Mouse (Mus musculus) fibroblast of lung, adult 2 months (primary cell): ENCODE results near the gene Nkx2-3.

ENCODE experiments used
- DNase-seq: peaks from one replicate; pipeline ENCODE4 v3.0.0-alpha.2; 2011; ENCODE audit warnings: low read depth

Gene Nkx2-3

DNA sequence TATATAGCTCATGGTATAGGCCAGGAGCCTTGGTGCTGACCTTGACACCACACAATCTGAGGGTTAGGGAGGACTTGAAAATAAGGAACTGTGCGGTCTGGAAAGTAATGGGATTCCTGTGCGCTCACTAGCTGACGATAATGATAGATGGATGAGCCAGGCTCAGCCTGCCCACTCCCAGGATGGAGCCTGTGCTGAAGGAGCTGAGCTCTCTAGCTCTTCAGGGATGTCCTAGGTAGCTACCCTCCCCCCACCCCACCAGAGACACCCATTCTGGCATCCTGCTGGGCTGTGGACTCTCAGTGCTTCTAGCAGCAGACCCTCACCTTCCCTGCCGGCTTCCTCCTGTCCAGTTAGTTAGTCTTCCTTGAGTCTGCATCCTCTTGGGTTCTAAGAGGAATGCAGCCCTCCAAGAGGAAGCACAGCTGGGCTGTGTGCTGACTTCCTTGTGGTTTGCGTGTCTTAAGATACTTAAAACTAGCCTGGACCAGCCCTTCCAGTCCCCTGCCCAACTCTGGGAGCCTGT is 6.4 kb downstream of the Nkx2-3 start:
- DNase-seq: no peak

DNA sequence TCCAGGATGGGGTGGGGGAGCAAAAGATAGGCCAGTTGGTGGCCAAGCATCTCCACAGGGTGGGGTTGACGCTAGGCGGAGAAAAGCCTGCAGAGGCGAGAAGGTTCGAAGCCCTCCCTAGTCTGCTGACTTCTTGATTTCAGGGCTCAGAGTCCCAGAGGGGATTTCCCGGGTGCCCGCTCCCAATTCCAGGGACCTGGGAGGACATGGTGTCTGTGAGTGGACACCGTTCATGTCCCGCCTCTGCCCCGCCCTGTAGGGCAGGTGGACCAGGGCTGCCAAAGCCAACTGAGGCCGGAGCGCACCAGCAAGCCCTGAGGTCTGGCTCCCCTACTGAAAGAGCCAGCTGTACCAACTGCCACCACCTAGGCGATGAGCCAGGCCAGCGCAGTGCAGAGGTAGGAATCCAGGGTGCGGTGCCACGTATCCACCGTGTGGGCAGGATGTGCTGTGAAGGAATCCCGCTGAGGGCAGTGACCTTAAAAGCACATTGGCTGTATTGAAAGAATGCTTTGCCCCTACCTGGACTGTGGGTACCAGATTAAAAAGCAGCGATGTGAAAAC is 7.9 kb downstream of the Nkx2-3 start:
- DNase-seq: no peak

DNA sequence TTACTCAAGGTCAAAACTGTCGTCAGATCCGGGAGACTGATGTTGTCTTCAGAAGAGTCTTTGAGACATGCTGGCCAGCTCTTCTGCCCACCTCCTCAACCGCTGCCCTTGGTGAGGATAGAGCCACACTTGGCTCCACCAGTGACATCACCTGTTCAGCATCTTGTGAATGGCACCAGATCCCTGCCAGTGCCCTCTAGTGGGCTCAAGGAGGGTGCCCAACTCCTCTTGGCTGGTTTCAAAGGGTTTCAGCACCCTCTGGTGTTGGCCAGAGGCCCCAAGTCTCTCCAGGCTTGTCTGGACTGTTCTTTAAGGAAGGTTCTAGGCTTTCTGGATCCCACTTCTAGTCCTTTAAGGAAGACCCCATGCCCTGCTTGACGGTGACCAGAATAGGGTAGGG is 11.8 kb downstream of the Nkx2-3 start:
- DNase-seq: peak; percentile 24

DNA sequence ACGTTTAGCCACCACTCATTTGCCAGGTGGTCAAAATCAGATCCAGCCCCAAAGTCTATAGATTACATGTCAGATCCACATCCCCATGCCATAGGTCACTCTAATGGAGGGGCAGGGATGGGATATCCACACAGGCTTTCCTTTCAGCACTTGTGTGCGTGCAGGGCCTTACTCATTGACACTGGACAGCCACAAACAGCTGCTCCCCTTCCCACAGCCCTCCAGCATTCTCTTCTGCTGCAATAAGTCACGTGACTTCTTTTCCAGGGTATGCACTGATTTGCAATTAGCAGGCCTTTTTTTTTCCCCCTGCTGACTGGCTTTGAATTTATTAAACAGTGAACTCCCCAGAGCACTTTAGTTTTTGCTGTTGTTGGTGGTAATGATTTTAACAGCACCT is 14.0 kb downstream of the Nkx2-3 start:
- no peak for DNase-seq

DNA sequence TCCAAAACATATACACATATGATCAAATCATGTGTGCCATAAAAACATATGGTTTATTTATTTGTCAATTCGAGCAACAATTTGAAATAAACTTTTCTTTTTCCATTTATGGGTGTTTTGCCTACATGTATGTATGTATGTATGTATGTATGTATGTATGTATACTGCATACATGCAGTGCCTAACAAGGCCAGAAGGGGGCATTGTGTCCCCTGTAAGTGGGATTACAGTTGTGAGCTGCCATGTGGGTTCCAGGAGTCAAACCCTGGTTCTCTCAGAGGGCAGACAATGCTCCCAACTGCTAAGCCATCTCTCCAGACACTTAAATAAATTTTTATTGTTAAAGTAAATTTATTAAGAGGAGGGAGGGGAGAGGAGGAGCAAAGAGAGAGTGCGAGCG is 15.2 kb downstream of the Nkx2-3 start:
- DNase-seq: no peak

DNA sequence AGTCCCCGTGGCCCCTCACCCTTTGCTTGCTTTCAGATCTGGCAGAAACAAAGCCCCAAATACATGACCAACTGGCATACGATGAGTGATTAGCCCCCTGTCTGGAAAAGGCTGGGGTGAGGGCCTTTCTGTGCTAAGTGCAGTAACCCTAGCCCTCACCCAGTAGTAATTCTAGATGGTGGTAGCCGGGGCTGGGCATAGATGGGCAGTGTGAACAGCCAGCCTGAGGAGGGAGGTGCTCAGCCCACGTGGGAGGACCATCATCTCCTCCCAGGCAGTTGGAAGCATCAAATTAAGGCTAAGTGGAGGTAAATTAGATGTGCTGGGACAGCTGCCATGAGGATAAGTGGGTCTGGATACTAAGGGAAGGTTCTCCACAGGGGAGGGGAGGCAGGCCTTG is 17.0 kb downstream of the Nkx2-3 start:
- no peak for DNase-seq

DNA sequence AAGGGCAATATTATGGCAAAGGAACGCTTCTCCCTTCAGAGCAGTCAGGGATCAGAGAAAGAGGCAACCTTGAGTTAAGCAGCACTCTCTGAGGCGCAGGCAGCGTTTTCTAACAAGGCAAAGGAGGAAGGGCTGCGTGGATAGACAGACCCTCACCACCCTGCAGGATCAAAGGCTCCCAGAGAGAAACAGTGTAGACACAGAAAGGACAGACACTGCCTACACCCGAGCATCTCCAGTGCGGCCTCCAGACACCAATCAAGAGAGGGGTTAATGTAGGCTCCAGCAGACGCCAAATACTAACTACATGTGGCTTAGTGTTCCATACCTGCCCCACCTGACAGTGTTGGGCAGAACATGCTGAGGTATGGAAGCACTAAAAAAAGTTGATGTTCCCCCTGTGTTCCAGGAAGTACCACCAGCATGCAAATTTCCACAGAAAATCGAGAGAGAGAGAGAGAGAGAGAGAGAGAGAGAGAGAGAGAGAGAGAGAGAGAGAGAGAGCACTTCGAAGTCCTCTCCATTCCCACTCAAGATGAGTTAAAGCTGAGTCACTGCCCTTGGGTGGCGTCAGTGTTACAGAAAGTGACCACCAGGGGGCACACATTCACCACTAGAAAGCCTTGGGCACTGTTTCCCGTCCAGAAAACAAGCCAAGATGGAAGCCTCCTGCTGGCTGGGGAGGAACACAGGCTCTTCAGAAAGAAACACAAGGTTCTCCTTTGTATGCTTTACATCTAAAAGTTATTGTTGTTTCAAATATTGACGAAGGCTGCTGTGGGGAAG is 18.5 kb downstream of the Nkx2-3 start:
- DNase-seq: peak; percentile 82

DNA sequence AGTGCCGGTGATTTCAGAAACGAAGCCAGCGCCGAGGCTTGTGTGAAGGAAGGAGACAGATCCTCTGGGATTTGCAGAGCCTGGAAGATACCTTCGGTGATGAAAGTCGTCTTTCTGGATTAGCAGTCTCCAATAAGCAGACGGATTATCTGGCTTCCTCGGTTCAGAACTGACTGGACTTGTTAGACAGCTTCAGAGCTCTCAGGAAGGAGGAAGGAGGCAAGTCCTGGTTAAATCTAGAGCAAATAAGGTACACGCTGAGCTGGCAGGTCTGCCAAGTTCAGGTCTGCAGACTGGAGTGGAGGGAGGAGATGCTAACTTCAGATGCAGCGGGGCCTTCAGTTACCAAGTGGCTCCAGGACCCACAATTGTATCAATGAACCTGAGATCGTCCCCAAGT is 29.7 kb downstream of the Nkx2-3 start:
- DNase-seq: no peak

DNA sequence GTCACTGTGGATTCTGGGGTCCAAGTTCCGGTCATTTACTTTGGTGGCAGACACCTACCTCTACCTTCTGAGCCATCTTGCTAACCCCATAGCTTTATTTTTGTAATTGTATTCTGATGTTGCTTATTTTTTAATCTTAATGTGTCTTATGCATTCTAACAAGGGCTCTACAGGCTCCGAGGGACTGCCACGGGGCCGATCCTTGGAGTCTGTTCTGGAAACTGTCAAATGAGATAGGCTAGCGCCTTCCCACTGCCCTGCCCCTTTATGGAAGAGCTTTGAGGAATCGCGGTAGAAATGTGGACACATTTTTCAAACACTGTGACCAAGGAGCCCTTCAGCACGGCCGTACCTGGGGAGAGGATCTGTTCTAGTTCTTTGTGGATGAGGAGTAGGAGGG is 30.7 kb downstream of the Nkx2-3 start:
- no peak for DNase-seq

DNA sequence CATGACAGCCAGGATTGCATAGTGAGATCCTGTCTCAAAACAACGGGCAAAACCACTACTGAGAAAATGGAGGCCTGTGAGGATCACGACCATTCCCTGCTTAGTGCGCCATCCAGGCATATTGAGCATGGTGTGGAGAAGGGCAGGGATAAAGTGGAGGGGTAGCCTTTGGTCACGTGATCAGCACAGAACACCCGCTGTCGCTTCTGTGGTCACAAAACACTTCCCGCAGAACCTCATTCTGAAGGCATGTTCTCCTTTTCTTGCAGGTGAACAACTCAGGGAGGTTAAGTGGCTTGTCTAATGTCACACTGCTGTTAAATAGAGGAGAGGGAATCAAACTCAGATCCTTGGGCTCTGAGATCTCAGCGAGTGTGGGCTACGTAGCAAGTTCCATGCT is 33.4 kb downstream of the Nkx2-3 start:
- no peak for DNase-seq

DNA sequence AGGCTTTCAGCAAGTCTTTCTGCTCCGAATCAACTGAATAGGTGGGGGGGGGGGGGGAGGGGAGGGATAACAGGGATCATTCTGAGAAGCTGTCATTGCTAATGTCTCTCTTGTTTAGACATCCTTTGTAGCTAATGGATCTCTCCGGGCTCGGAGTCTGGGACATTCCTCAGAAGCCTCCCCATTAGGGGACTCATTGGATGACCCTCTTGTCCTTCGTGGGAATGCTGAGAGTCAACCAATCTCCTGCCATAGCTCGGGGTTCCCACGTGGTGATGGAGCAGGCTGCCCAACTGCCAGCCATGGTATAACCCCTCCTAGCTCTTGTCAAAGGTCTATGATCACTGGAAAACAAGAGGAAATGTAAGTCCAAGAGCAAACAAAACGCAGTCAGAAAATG is 34.7 kb downstream of the Nkx2-3 start:
- no peak for DNase-seq

DNA sequence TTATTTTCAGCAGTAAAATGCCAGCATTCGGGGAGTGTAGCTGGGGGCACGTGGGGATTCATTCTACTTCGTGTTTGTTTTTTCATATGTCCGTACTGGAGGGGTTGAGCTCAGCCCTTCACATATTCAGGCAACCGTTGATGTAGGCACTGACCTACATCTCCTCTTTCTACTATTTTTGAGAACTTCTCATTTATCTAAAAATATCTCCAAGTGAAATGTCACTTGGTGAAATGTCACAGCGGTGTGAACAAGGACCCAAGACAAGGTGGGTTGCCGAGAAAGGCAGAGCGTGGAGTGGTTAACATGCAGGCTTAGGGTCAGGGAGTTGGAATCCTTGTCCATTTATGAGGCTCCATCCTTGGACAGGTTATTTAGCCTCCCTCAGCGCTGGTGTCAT is 35.1 kb downstream of the Nkx2-3 start:
- DNase-seq: no peak

DNA sequence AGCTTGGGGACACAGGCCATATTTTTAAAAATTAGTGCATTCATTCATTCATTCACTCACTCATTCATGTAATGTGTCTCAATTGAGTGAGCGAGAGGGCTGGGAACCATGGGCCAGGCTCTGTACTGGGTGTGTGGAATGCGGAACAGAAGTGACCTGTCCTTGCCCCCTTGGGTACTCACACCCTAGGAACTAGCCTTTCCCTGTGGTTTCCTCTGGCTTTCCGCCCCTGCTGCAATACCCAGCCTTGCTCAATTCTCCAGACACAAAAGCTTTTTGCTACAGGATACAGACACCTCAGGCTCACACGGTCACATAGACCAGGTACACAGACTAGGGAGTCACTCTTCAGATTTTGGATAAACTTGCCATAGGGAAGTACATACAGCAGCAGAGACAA is 36.2 kb downstream of the Nkx2-3 start:
- DNase-seq: no peak

DNA sequence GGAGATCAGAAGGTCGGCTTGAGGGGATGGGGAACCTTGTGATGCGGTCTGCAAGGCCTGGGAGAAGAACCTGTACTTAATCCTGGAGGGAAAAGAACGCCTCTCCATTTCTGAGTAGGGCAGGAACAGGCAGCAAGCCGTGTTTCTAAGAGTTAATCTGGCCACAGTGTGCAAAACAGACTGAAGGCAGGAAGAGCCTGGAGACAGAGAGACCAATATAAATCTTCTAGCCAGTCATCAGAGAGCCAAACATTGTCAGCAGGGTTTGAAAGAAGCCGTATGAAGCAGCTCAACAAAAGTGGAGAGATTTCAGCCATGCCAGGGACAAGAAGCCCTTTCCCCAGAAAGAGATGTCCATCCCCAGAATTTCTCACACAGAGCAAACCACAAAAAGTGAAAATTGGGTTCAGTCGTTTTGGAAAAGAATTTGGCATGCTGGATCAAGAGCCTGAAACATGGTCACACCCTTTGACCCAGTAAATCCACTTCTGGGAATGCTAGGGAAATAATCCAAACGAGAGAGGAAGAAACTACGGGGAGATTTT is 39.2 kb downstream of the Nkx2-3 start:
- no peak for DNase-seq

DNA sequence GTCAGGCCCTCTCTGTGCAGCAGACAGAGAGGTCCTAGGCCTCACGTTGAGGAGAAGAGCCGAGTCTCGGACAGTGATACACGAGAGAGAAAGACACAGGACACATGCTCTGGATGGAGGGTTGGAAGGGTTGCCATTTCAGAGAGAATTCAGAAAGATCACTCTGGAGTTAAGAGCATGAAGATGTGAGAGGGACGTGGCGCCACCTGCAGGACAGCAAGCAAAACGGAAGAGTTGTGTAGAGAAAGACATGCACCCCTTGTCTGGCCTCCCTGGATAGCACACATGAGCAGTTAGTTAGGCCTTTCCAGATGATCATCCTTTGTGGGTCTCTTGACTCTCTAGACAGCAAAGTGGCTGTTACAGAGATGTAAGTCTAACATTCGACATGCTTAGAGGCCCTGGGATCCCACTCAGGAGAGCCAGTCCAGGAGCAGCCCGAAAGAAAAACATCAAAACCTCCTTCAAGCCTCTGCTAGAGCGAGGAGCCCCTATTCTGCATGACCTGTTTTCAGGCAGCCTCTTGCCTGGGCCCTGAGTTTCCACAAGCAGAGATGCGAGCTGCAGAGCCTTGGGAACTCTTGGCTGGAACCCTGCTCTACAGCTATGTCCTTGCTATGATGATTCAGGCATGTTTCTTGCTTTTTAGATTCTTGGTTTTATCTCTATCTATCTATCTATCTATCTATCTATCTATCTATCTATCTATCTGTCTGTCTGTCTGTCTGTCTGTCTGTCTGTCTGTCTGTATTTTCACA is 43.8 kb downstream of the Nkx2-3 start:
- DNase-seq: no peak

DNA sequence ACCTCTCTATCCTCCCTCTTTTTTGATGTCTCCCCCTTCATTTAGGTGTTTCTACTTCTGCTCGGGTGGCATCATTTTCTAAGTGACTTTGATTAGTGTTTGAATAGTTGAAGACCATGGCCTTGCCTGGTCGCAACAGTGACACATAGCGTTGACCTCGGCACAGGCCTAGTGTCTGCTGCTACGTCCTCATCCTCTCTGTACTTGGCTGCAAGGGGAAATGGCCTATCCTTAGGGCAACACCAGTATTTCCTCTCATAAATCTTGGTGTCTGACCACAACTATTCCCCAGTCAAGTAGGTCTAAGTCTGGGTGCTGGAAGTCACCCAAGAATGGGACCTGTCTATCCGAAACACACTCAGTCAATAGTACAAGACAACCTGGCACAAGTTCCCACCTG is 47.5 kb downstream of the Nkx2-3 start:
- no peak for DNase-seq

DNA sequence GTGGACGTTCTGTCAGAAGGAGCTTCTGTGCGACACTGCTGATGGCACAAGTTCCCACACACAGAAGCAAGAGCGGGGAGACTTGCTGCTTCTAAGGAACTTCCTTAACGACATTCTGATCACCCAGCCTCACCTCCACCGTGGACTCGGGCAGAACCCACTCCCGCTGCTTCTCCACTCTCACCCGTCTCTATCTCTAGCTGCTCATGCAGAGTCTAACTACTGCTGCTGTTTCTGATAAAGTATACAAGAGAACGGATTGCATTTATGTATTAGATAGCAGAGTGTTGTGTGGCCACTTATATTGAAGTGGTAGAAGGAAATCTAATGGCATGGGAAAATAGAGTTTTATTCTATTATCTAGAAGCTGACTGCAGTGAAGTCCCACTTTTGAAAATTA is 48.6 kb downstream of the Nkx2-3 start:
- DNase-seq: no peak

DNA sequence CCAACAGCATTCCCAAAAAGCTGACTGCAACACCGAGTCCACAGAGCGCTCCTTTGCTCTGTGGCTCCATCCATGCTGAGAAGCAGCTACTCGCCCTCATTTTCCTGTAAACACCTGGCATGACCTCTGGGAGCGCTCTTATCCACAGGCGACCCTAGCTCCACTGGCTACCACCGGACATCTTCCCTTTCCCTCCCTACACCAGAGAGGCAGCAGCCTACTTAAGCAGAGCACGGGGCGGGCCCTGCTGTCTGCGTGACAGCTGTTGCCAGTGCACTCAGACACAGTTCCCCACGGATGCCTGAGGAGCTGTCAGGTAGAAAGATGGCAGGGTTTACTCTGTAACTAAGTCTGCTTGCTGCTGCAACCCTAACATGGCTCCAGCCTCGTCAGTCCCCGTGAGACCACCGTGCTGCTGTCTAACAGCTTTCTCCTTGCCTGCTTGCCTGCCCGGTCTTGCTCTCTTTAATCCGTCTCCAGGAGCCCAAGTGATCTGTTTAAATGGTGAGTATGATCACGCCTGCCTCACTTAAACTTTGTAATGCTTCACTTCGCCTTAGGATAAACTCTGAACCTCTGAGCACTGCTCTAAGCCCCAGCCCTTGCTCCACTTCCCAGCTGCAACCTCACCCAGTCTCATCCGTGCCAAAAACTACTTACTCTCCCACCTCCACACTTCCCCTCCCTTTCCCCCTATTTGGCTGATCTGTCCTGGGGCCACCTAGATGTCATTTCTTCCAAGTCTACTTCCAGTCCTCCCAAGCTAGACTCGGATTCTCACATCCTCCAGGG is 50.2 kb downstream of the Nkx2-3 start:
- DNase-seq: no peak

DNA sequence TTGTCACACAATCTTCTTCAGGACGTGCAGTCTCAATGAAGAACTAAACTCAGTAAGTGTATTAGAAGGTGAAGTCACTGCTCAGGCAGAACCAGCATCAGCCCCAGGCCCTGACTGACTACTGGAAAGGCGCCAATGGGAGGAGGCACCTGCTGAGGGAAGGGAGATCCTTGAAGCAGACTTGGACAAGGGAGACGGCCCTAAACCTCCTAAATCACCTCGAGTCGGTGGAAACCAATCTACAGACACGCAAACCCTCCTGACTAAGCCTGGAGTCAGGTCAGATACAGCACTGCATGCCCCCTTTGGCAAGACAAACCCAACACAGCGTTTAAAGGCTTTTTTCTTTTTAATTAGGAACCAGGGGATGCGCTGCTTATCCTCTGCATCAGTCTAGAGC is 51.3 kb downstream of the Nkx2-3 start:
- no peak for DNase-seq
